Mouse (Mus musculus): ENCODE data around the gene Fat3. TPM values are rescaled to one million over a fixed set of nuclear protein-coding genes. Genes with fewer than 3 reads are reported as not detected.

Gene Fat3
- polyA plus RNA-seq, 1 experiment from 2014 or later = 0.77 TPM

DNA sequence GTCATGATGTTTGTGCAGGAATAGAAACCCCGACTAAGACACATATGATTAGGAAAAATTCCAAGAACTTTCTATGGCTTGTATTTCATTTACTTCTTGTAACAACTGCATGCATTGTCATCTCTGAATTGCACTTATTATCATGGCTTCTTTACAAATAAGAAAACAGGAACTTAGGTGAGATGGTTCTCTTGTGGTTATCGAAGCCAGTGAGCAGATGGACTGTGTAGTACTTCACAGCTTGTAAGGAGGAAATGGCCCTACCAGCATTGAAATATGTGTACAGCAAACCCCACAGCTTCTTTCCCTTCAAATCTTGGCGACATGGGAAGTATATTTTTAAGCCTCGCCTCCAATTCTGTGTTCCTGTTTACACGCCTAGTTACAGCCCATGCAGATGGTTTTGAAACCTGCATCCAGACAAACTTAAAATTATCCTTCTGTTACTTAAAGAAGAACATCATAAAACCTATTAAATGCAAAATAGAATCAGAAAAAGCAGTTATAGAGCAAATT lies 570.1 kb downstream of the Fat3 start:
- no peak for ATAC-seq (replicated peaks; ENCODE audit: insufficient number of reproducible peaks, insufficient read depth, low FRiP score, low read depth)

DNA sequence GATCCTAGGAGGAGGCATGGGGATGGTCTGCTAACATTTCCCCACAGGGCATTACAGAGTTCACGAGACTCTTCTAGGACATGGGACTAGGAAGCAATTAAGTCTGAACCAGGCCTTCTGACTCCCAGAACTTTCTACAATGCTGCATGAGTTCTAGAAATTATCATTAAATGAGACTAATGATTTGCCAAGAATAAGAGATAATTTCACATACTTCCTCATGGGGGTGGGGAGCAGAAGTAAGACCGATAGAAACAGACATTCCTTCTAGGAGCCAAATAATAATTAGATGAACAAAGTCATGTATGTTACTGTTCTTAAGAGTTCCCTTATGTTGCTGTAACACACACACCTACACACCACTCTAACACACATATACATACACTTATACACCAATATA lies 572.8 kb downstream of the Fat3 start:
- Histone ChIP-seq H3K9me3 (replicated peaks) (no peaks in the 10 kb centered on the region), H3K4me1 (replicated peaks) (no peaks in the 10 kb centered on the region), H3K4me3 (no peak overlapping the region), H3K27me3 (no peaks in the 10 kb centered on the region; the same call in 1 of the 2 replicates), H3K9ac (no peak overlapping the region), H3K4me2 (no peak overlapping the region), H3K27ac (no peak overlapping the region), H3K36me3 (no peaks in the 10 kb centered on the region)
- WGBS = 77% methylated on average over 2 of the region's 2 CpGs
- ATAC-seq (replicated peaks; ENCODE audit: insufficient number of reproducible peaks, insufficient read depth, low FRiP score, low read depth) = no peak

More for the DNA sequence above, 570.1 kb downstream of the Fat3 start:
- no peak overlapping the region for H3K4me3 ChIP-seq
- H3K4me1 ChIP-seq (replicated peaks) = no peaks in the 10 kb centered on the region
- 76% methylated on average over 5 of the region's 5 CpGs for WGBS
- no peak overlapping the region for H3K4me2 ChIP-seq
- no peak overlapping the region for H3K9ac ChIP-seq
- H3K27ac ChIP-seq = no peak overlapping the region
- no peaks in the 10 kb centered on the region for H3K27me3 ChIP-seq
- H3K9me3 ChIP-seq (replicated peaks) = no peaks in the 10 kb centered on the region
- H3K36me3 ChIP-seq = no peaks in the 10 kb centered on the region

- Histone ChIP-seq H3K4me2 (no peak overlapping the region), H3K36me3 (no peaks in the 10 kb centered on the region), H3K4me1 (replicated peaks) (no peaks in the 10 kb centered on the region), H3K4me3 (no peak overlapping the region), H3K27ac (no peak overlapping the region), H3K27me3 (peaks cover under 1% of the 10 kb centered on the region; the same call in 1 of the 2 replicates), H3K9me3 (replicated peaks) (no peaks in the 10 kb centered on the region), H3K9ac (no peak overlapping the region)
- 48% methylated on average over 5 of the region's 5 CpGs for WGBS
- ATAC-seq (replicated peaks; ENCODE audit: insufficient number of reproducible peaks, insufficient read depth, low FRiP score, low read depth) = no peak
Observed at GRCm38 (mm10) chr9:15927378-15928083, 573.6 kb downstream of the Fat3 start.

- H3K27me3 ChIP-seq = peaks cover 3% of the 10 kb centered on the region; the same call in 1 of the 2 replicates
- no peaks in the 10 kb centered on the region for H3K36me3 ChIP-seq
- ATAC-seq (replicated peaks; ENCODE audit: insufficient number of reproducible peaks, insufficient read depth, low FRiP score, low read depth) = no peak
- H3K4me2 ChIP-seq = no peak overlapping the region
- no peak overlapping the region for H3K4me3 ChIP-seq
- WGBS = 85% methylated on average over 5 of the region's 5 CpGs
- no peaks in the 10 kb centered on the region for H3K9me3 ChIP-seq (replicated peaks)
- no peak overlapping the region for H3K9ac ChIP-seq
- H3K4me1 ChIP-seq (replicated peaks) = no peaks in the 10 kb centered on the region
- H3K27ac ChIP-seq = no peak overlapping the region
Observed at GRCm38 (mm10) chr9:15925237-15925636, 575.8 kb downstream of the Fat3 start.

GRCm38 (mm10) chr9:15920271-15920670 lies 580.8 kb downstream of the Fat3 start:
- Histone ChIP-seq H3K9ac (no peak overlapping the region), H3K36me3 (no peaks in the 10 kb centered on the region), H3K27ac (no peak overlapping the region), H3K4me1 (replicated peaks) (no peaks in the 10 kb centered on the region), H3K4me3 (no peak overlapping the region), H3K9me3 (replicated peaks) (no peaks in the 10 kb centered on the region), H3K4me2 (no peak overlapping the region), H3K27me3 (peaks cover 3% of the 10 kb centered on the region; the same call in 1 of the 2 replicates)
- WGBS = 55% methylated on average over 4 of the region's 4 CpGs
- ATAC-seq (replicated peaks; ENCODE audit: insufficient number of reproducible peaks, insufficient read depth, low FRiP score, low read depth) = no peak

- H3K9ac ChIP-seq = no peak overlapping the region
- ATAC-seq (replicated peaks; ENCODE audit: insufficient number of reproducible peaks, insufficient read depth, low FRiP score, low read depth) = no peak
Observed at GRCm38 (mm10) chr9:15919373-15920005, 581.6 kb downstream of the Fat3 start.

GRCm38 (mm10) chr9:15916600-15916999 lies 584.5 kb downstream of the Fat3 start:
- ATAC-seq (replicated peaks; ENCODE audit: insufficient number of reproducible peaks, insufficient read depth, low FRiP score, low read depth) = no peak
- Histone ChIP-seq H3K27me3 (no peaks in the 10 kb centered on the region), H3K4me1 (replicated peaks) (no peaks in the 10 kb centered on the region), H3K9ac (no peak overlapping the region), H3K9me3 (replicated peaks) (no peaks in the 10 kb centered on the region), H3K36me3 (no peaks in the 10 kb centered on the region), H3K27ac (no peak overlapping the region), H3K4me3 (no peak overlapping the region), H3K4me2 (no peak overlapping the region)

More at GRCm38 (mm10) chr9:15919373-15920005, 581.6 kb downstream of the Fat3 start:
- no peak overlapping the region for H3K4me3 ChIP-seq
- no peaks in the 10 kb centered on the region for H3K36me3 ChIP-seq
- no peak overlapping the region for H3K27ac ChIP-seq
- no peaks in the 10 kb centered on the region for H3K9me3 ChIP-seq (replicated peaks)
- 60% methylated on average over 5 of the region's 5 CpGs for WGBS
- H3K4me1 ChIP-seq (replicated peaks) = no peaks in the 10 kb centered on the region
- peaks cover 3% of the 10 kb centered on the region; the same call in 1 of the 2 replicates for H3K27me3 ChIP-seq
- no peak overlapping the region for H3K4me2 ChIP-seq

GRCm38 (mm10) chr9:15912735-15913134 lies 588.4 kb downstream of the Fat3 start:
- Histone ChIP-seq H3K27me3 (no peaks in the 10 kb centered on the region), H3K4me3 (no peak overlapping the region), H3K9me3 (replicated peaks) (no peaks in the 10 kb centered on the region), H3K4me2 (no peak overlapping the region), H3K4me1 (replicated peaks) (peaks cover 9% of the 10 kb centered on the region; the same call in 1 of the 2 replicates), H3K27ac (no peak overlapping the region), H3K36me3 (no peaks in the 10 kb centered on the region), H3K9ac (no peak overlapping the region)
- ATAC-seq (replicated peaks; ENCODE audit: insufficient number of reproducible peaks, insufficient read depth, low FRiP score, low read depth) = no peak
- WGBS = 53% methylated on average over 1 of the region's 1 CpGs

GRCm38 (mm10) chr9:15909397-15910113 lies 591.5 kb downstream of the Fat3 start:
- H3K36me3 ChIP-seq = no peaks in the 10 kb centered on the region

GRCm38 (mm10) chr9:15903948-15904750 lies 596.9 kb downstream of the Fat3 start:
- H3K4me3 ChIP-seq = no peak overlapping the region
- H3K9ac ChIP-seq = no peak overlapping the region
- peaks cover 5% of the 10 kb centered on the region; the same call in 1 of the 2 replicates for H3K4me1 ChIP-seq (replicated peaks)
- no peak overlapping the region for H3K27ac ChIP-seq
- no peaks in the 10 kb centered on the region for H3K36me3 ChIP-seq
- no peaks in the 10 kb centered on the region for H3K27me3 ChIP-seq
- H3K9me3 ChIP-seq (replicated peaks) = no peaks in the 10 kb centered on the region
- 60% methylated on average over 9 of the region's 9 CpGs for WGBS
- no peak for ATAC-seq (replicated peaks; ENCODE audit: insufficient number of reproducible peaks, insufficient read depth, low FRiP score, low read depth)
- no peak overlapping the region for H3K4me2 ChIP-seq

More at GRCm38 (mm10) chr9:15909397-15910113, 591.5 kb downstream of the Fat3 start:
- no peak overlapping the region for H3K9ac ChIP-seq
- peaks cover 9% of the 10 kb centered on the region; the same call in 1 of the 2 replicates for H3K4me1 ChIP-seq (replicated peaks)
- no peak overlapping the region for H3K27ac ChIP-seq
- no peak overlapping the region for H3K4me2 ChIP-seq
- no peak for ATAC-seq (replicated peaks; ENCODE audit: insufficient number of reproducible peaks, insufficient read depth, low FRiP score, low read depth)
- H3K4me3 ChIP-seq = no peak overlapping the region
- H3K9me3 ChIP-seq (replicated peaks) = no peaks in the 10 kb centered on the region
- H3K27me3 ChIP-seq = no peaks in the 10 kb centered on the region
- 37% methylated on average over 2 of the region's 2 CpGs for WGBS

Measured in heart, embryonic 15.5 days (tissue).